Mouse (Mus musculus): ENCODE measurements around the gene Arhgef10l. TPM values are rescaled to one million over a fixed set of nuclear protein-coding genes. Genes with fewer than 3 reads are reported as not detected.
A peak's percentile ranks its signal among the peaks of the same experiment; 100 is the strongest.
"Not testable (repeated sequence)": the region's sequence is repeated elsewhere in the genome, so short reads cannot be mapped to it uniquely, and the experiment has no call there.

The Arhgef10l gene
- total and polyA plus RNA-seq, 2 experiments from 2014 or later: 16.5 to 59.0 TPM

GRCm38 (mm10) chr4:140576628-140577027 is 89.2 kb downstream of the Arhgef10l start:
- no peaks in the 10 kb centered on the region for H3K9me3 ChIP-seq (ENCODE audit: low read length)
- no peak overlapping the region for H3K4me3 ChIP-seq (ENCODE audit: low read depth, low read length)
- H3K36me3 ChIP-seq (ENCODE audit: insufficient read depth): peaks cover 80% of the 10 kb centered on the region
- DNase-seq (no peak), ATAC-seq (no peak)
- WGBS: 95% methylated on average over 16 of the region's 16 CpGs
- TF ChIP-seq CTCF (IDR thresholded peaks at IDR 0.05; ENCODE audit: low read depth): no peak
- H3K27ac ChIP-seq (ENCODE audit: low read depth, low read length): no peak overlapping the region
- H3K27me3 ChIP-seq (ENCODE audit: insufficient read depth, low read length): no peaks in the 10 kb centered on the region
- no peak overlapping the region for H3K9ac ChIP-seq
- H3K4me1 ChIP-seq (ENCODE audit: insufficient read depth): no peaks in the 10 kb centered on the region
- no peak overlapping the region for H3K4me2 ChIP-seq (ENCODE audit: low read depth)

GRCm38 (mm10) chr4:140574863-140575262 is 90.9 kb downstream of the Arhgef10l start:
- TF ChIP-seq CTCF (IDR thresholded peaks at IDR 0.05; ENCODE audit: low read depth): peak; percentile 64
- not testable (repeated sequence) for H3K4me2 ChIP-seq (ENCODE audit: low read depth); ATAC-seq; H3K9me3 ChIP-seq (ENCODE audit: low read length); H3K27ac ChIP-seq (ENCODE audit: low read depth, low read length); H3K4me1 ChIP-seq (ENCODE audit: insufficient read depth); H3K4me3 ChIP-seq (ENCODE audit: low read depth, low read length); H3K9ac ChIP-seq; H3K27me3 ChIP-seq (ENCODE audit: insufficient read depth, low read length)
- 84% methylated on average over 7 of the region's 7 CpGs for WGBS
- peak; percentile 36 for DNase-seq
- peaks cover 74% of the 10 kb centered on the region for H3K36me3 ChIP-seq (ENCODE audit: insufficient read depth)

DNA sequence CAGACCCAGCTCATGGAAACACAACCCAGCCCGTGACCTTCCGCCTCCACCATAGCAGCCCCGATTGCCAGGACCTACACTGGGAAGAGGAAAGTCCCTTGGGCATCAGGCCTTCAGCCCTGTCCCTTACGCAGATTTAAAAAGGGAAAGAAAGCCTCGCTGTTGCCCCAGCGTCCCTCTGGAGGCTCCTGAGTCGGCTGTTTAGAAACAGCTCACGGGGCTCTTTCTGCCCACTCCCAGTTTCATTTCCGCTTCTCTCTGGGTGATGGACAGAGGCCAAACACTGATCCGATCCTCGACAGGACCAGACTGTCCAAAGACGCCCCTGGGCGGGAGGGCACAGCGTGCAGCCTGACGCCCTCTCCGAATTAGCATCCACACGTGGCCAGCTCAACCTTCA is 93.4 kb downstream of the Arhgef10l start:
- TF ChIP-seq CTCF (IDR thresholded peaks at IDR 0.05; ENCODE audit: low read depth): no peak
- Histone ChIP-seq H3K36me3 (ENCODE audit: insufficient read depth) (peaks cover 75% of the 10 kb centered on the region), H3K4me1 (ENCODE audit: insufficient read depth) (no peaks in the 10 kb centered on the region), H3K27me3 (ENCODE audit: insufficient read depth, low read length) (no peaks in the 10 kb centered on the region), H3K9me3 (ENCODE audit: low read length) (no peaks in the 10 kb centered on the region), H3K27ac (ENCODE audit: low read depth, low read length) (no peak overlapping the region), H3K4me3 (ENCODE audit: low read depth, low read length) (no peak overlapping the region), H3K9ac (no peak overlapping the region), H3K4me2 (ENCODE audit: low read depth) (no peak overlapping the region)
- DNase-seq: no peak
- WGBS: 84% methylated on average over 17 of the region's 17 CpGs
- ATAC-seq: no peak

- Histone ChIP-seq H3K4me3 (ENCODE audit: low read depth, low read length) (no peak overlapping the region), H3K36me3 (ENCODE audit: insufficient read depth) (peaks cover 75% of the 10 kb centered on the region), H3K4me2 (ENCODE audit: low read depth) (no peak overlapping the region), H3K4me1 (ENCODE audit: insufficient read depth) (no peaks in the 10 kb centered on the region), H3K27me3 (ENCODE audit: insufficient read depth, low read length) (no peaks in the 10 kb centered on the region), H3K9me3 (ENCODE audit: low read length) (no peaks in the 10 kb centered on the region), H3K27ac (ENCODE audit: low read depth, low read length) (no peak overlapping the region), H3K9ac (no peak overlapping the region)
- 81% methylated on average over 2 of the region's 2 CpGs for WGBS
- no peak for ATAC-seq
- DNase-seq: no peak
- TF ChIP-seq CTCF (IDR thresholded peaks at IDR 0.05; ENCODE audit: low read depth): no peak
Observed at GRCm38 (mm10) chr4:140569394-140569793, 96.4 kb downstream of the Arhgef10l start.

GRCm38 (mm10) chr4:140567911-140568480 is 97.8 kb downstream of the Arhgef10l start:
- 97% methylated on average over 11 of the region's 11 CpGs for WGBS
- DNase-seq (no peak), ATAC-seq (no peak)
- H3K4me3 ChIP-seq (ENCODE audit: low read depth, low read length): no peak overlapping the region
- H3K9me3 ChIP-seq (ENCODE audit: low read length): no peaks in the 10 kb centered on the region
- H3K4me1 ChIP-seq (ENCODE audit: insufficient read depth): no peaks in the 10 kb centered on the region
- H3K4me2 ChIP-seq (ENCODE audit: low read depth): no peak overlapping the region
- no peak overlapping the region for H3K9ac ChIP-seq
- TF ChIP-seq CTCF (IDR thresholded peaks at IDR 0.05; ENCODE audit: low read depth): no peak
- peaks cover 64% of the 10 kb centered on the region for H3K36me3 ChIP-seq (ENCODE audit: insufficient read depth)
- no peaks in the 10 kb centered on the region for H3K27me3 ChIP-seq (ENCODE audit: insufficient read depth, low read length)
- H3K27ac ChIP-seq (ENCODE audit: low read depth, low read length): no peak overlapping the region

DNA sequence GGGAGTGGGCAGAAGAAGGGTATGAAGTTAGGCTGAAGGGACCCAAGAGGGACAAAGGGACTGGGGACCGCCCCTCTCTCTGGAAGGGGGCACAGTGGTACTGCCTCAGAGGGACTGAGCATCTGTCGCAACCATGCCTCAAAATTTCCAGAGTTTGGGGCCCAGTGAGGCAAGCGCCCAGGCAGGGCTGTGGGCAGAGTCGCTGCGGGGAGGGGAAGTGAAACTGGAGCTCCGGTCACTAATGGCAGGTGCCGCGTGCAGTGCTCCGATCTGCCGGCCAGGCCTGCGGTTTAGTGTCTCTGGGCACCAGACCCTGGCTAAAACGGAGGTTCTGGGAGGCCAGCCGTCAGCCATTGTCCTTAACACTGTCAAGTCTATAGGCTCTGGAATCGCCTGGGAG is 99.0 kb downstream of the Arhgef10l start:
- no peak overlapping the region for H3K4me2 ChIP-seq (ENCODE audit: low read depth)
- peaks cover 64% of the 10 kb centered on the region for H3K36me3 ChIP-seq (ENCODE audit: insufficient read depth)
- H3K9me3 ChIP-seq (ENCODE audit: low read length): no peaks in the 10 kb centered on the region
- H3K27ac ChIP-seq (ENCODE audit: low read depth, low read length): no peak overlapping the region
- H3K4me1 ChIP-seq (ENCODE audit: insufficient read depth): no peaks in the 10 kb centered on the region
- WGBS: 94% methylated on average over 14 of the region's 14 CpGs
- no peak overlapping the region for H3K4me3 ChIP-seq (ENCODE audit: low read depth, low read length)
- H3K9ac ChIP-seq: no peak overlapping the region
- DNase-seq: no peak
- no peak for TF ChIP-seq CTCF (IDR thresholded peaks at IDR 0.05; ENCODE audit: low read depth)
- H3K27me3 ChIP-seq (ENCODE audit: insufficient read depth, low read length): no peaks in the 10 kb centered on the region
- ATAC-seq: no peak

- not testable (repeated sequence) for H3K4me1 ChIP-seq (ENCODE audit: insufficient read depth); DNase-seq; H3K9ac ChIP-seq; H3K4me2 ChIP-seq (ENCODE audit: low read depth); H3K4me3 ChIP-seq (ENCODE audit: low read depth, low read length); H3K27me3 ChIP-seq (ENCODE audit: insufficient read depth, low read length); ATAC-seq; H3K27ac ChIP-seq (ENCODE audit: low read depth, low read length); H3K9me3 ChIP-seq (ENCODE audit: low read length)
- peaks cover 68% of the 10 kb centered on the region for H3K36me3 ChIP-seq (ENCODE audit: insufficient read depth)
- 100% methylated on average over 1 of the region's 1 CpGs for WGBS
Observed at GRCm38 (mm10) chr4:140564459-140564858, 101.4 kb downstream of the Arhgef10l start.

Data from forebrain, postnatal 0 days (tissue).